Mouse (Mus musculus) C2C12 (cell line): ENCODE measurements around the gene Has1. TPM values are rescaled to one million over a fixed set of nuclear protein-coding genes. Genes with fewer than 3 reads are reported as not detected.

ENCODE experiments used
- H3K27me3 ChIP-seq: one replicate; pipeline ENCODE4 v1.6.1; 2011; ENCODE audit not compliant: control insufficient read depth, insufficient read depth, insufficient read length
- H3K36me3 ChIP-seq: one replicate; pipeline ENCODE4 v1.6.1; 2011; ENCODE audit not compliant: control insufficient read depth, insufficient read depth
- H3K4me3 ChIP-seq: one replicate; pipeline ENCODE4 v1.5.1; 2011; ENCODE audit warnings: mild to moderate bottlenecking, control low read depth; ENCODE audit not compliant: poor library complexity, insufficient read depth, severe bottlenecking
- H3K79me2 ChIP-seq: one replicate; pipeline ENCODE4 v1.6.1; 2011; ENCODE audit not compliant: control insufficient read depth, insufficient read depth
- H3K79me3 ChIP-seq: one replicate; pipeline ENCODE4 v1.6.1; 2011; ENCODE audit warnings: low read depth, control low read depth
- H3ac ChIP-seq: one replicate; pipeline ENCODE3; 2011; ENCODE audit warnings: low read depth; ENCODE audit not compliant: control insufficient read depth, insufficient read length
- CEBPB ChIP-seq: IDR thresholded peaks from one replicate; pipeline ENCODE4 v1.6.1; 2011; ENCODE audit warnings: low read depth, mild to moderate bottlenecking, control low read depth, moderate library complexity
- CTCF ChIP-seq: IDR thresholded peaks from one replicate; pipeline ENCODE4 v1.5.1; 2011; ENCODE audit not compliant: control insufficient read depth, insufficient read depth, insufficient read length
- FOSL1 ChIP-seq: IDR thresholded peaks from one replicate; pipeline ENCODE4 v1.8.0; 2011; ENCODE audit warnings: mild to moderate bottlenecking, low read length; ENCODE audit not compliant: poor library complexity, insufficient read depth, severe bottlenecking
- MAX ChIP-seq: IDR thresholded peaks from one replicate; pipeline ENCODE4 v1.6.1; 2011; ENCODE audit warnings: mild to moderate bottlenecking, control low read depth
- MYOD1 ChIP-seq: IDR thresholded peaks from one replicate; pipeline ENCODE4 v1.6.1; 2011; ENCODE audit warnings: low read depth; ENCODE audit not compliant: control insufficient read depth, insufficient read length
- MYOG ChIP-seq: IDR thresholded peaks from one replicate; pipeline ENCODE4 v1.6.1; 2011; ENCODE audit not compliant: control insufficient read depth, insufficient read length; ENCODE audit errors: extremely low read depth
- USF1 ChIP-seq: IDR thresholded peaks from one replicate; pipeline ENCODE4 v1.6.1; 2011; ENCODE audit warnings: low read depth, mild to moderate bottlenecking, control low read depth, moderate library complexity
- polyA plus RNA-seq: library from polyadenylated mRNA; unstranded; fragments of >200 nt; fragmentation: generic; extraction: Trizol; gene quantifications from one replicate; pipeline ENCODE4 v1.2.1, GENCODE M21; 2012; ENCODE audit warnings: missing spikeins

Has1 gene
- polyA plus RNA-seq, 1 experiment = 2.5 TPM

DNA sequence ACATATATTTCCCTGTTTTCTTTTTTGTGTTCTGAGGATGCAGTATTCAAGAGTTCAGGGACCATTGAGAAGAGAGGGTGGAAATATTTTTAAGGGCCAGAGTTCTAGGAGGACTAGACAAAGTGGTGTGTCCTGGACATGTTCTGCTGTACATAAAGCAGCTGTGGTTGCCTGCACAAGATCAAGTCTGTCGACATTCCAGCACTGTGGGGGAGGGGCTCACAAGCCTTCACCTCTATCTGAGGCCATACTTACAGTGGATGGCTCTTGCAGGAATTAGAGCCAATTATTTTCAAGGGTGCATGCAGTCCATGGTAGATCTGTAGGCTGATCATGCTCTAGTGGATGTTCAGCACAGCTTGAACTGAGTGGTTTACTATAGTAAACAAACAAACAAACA, 20.1 kb downstream of the Has1 start:
- TF ChIP-seq USF1 = no peak
- TF ChIP-seq MYOD1 = no peak
- TF ChIP-seq MAX = no peak
- TF ChIP-seq FOSL1 = no peak
- no peak for TF ChIP-seq CTCF
- no peak for TF ChIP-seq CEBPB
- no peak for TF ChIP-seq MYOG

DNA sequence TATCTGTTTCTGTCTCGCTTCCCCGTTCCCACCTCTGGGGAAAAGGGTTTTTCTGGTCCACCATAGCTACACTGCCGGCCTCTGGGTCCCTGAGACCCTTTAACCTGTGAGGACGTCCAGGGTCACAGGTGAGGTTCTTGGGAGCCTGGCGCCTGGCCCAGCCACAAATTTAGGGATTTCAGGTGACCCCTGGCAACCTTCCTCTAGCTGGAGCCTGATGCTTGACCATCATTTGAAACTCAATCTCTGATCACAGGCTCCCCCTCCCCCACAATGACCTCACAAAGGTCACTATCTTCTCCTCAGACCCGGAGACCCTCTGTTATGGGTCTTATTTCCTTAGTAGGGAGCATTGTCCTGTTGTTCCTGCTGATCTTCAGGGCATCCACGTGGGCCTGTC, 24.3 kb downstream of the Has1 start:
- Histone ChIP-seq H3K4me3 (no peak overlapping the region), H3K79me3 (peaks cover 81% of the 10 kb centered on the region), H3K79me2 (peaks cover 99% of the 10 kb centered on the region), H3K27me3 (no peaks in the 10 kb centered on the region), H3ac (no peak overlapping the region), H3K36me3 (peaks cover 65% of the 10 kb centered on the region)
- TF ChIP-seq FOSL1 (no peak), MAX (no peak), USF1 (no peak)

More for the DNA sequence above, 20.1 kb downstream of the Has1 start:
- H3K36me3 ChIP-seq = peaks cover 86% of the 10 kb centered on the region
- peaks cover 87% of the 10 kb centered on the region for H3K79me2 ChIP-seq
- no peak overlapping the region for H3K4me3 ChIP-seq
- no peak overlapping the region for H3ac ChIP-seq
- peaks cover 66% of the 10 kb centered on the region for H3K79me3 ChIP-seq
- H3K27me3 ChIP-seq = no peaks in the 10 kb centered on the region

DNA sequence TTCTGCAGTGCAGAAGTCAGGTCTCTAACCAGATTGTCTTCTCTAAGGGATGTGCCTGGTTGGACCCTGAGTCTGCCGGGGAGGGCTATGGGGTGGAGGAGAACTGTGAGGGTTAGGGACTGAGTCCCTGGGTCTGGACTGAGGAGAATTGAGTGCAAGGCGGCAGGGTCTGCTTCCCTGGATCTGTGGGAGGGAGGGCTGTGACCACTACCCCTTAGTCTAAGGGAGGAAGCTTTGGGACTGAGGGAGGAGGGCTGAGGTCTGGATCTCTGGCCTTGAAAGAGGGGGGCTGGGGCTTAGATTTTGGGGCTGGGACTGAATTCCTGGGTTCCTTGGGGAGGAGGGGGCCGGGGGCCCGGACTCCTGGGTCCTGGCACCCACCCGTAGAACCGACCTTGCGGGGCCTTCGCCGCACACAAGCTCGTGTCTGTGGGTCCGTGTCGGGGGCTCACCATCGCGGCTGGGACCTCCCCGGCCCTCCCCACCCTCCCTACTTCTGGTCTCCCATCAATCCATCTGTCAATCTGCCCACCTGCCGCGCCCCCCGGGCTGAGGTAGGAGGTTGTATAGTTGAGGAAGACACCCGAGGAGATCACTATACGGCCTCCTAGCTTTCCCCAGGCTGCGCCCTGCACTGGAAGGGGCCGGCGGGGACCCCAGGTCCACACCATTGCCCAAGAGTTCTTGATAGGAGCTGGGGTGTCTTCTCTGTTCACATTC, 25.0 kb downstream of the Has1 start:
- Histone ChIP-seq H3K27me3 (no peaks in the 10 kb centered on the region), H3K4me3 (peak overlapping the region; percentile 87), H3ac (peak overlapping the region; percentile 63), H3K36me3 (peaks cover 58% of the 10 kb centered on the region), H3K79me2 (peaks cover 99% of the 10 kb centered on the region), H3K79me3 (peaks cover 79% of the 10 kb centered on the region)
- TF ChIP-seq MYOG = no peak
- no peak for TF ChIP-seq MAX
- no peak for TF ChIP-seq CEBPB
- no peak for TF ChIP-seq FOSL1
- no peak for TF ChIP-seq USF1
- no peak for TF ChIP-seq CTCF
- TF ChIP-seq MYOD1 = no peak

DNA sequence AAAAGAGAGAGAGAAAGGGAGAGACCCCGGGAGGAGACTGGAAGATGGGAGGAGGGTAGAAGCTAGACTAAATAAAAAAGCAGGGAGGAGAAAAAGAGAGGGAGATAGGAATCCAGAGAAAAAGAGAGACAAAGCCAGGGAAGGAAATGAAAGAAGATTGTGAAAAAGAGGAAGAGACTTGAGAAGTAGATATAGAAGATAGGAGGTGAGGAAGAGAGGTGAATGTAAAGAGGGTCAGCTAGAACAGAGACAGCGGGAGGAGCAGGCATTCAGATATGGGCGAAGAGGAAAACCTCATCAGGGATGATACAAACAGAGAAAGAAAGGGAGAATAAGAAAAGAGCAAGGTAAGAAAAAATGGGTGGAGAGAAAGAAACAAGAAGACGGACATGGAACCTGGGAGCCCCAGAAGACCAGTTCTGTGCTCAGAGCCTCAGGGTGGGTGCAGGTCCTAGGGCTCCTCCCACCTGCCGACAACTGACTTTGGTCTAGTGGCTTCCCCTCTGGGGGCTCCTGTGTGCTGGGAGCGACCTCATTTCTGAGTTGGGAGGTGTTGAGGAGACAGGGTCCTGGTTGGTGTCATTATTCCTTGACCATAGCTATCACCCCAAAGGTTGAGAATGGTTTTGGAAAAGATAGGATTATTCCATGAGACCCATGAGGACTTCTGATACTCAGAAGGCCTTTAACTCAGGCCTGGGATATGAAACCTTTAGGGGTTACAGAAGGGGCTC, 25.8 kb downstream of the Has1 start:
- Histone ChIP-seq H3ac (peak overlapping the region; percentile 63), H3K4me3 (peak overlapping the region; percentile 87), H3K79me2 (peaks cover 96% of the 10 kb centered on the region), H3K36me3 (peaks cover 50% of the 10 kb centered on the region), H3K79me3 (peaks cover 72% of the 10 kb centered on the region), H3K27me3 (no peaks in the 10 kb centered on the region)
- TF ChIP-seq CTCF (no peak), USF1 (no peak), MYOG (no peak), MAX (no peak), CEBPB (no peak), MYOD1 (no peak)

DNA sequence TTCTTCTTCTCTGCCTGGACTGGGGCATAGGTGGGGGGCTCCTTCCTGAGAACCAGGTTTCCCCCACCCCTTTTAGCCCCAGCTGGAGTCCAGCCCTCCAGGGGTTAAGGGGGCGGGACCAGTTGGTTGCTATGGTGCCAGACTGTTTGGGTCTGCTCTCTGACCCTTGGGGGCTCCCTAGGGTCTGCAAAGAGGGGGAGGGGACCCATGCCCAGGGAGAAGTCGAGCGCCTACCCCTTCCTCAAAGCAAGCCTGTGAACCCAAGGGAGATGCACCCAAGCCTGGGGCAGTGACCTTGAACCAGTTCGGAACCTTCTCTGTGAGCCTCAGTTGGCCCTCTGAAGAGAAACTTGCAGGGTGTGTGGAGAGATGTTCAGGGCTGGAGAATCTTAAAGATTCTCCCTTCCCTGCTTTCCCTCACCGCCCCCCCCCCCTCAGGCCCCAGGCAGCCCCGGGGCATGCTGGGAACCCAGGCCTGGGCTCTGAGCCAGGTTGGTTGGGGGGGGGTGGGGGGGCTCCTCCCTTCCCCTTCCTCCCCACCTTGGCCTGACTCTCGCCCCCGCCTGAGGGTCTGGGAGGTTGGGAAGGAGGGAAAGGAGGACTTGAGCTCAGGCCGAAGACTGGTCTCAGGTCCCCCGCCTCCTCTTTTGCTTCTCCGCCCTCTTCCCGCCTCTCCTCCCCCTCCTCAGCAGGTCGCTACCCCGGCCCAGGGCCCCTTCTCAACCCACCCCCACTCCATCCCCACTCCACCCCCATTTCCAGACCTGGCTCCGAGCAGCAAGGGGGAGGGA, 26.6 kb downstream of the Has1 start:
- H3K79me2 ChIP-seq = peaks cover 88% of the 10 kb centered on the region
- no peaks in the 10 kb centered on the region for H3K27me3 ChIP-seq
- peak overlapping the region; percentile 94 for H3ac ChIP-seq
- peak overlapping the region; percentile 87 for H3K4me3 ChIP-seq
- peaks cover 42% of the 10 kb centered on the region for H3K36me3 ChIP-seq
- peaks cover 64% of the 10 kb centered on the region for H3K79me3 ChIP-seq
- TF ChIP-seq MYOD1 = no peak
- no peak for TF ChIP-seq CTCF
- TF ChIP-seq CEBPB = no peak
- TF ChIP-seq MYOG = no peak
- TF ChIP-seq FOSL1 = no peak
